Mouse (Mus musculus) heart, embryonic 15.5 days (tissue): ENCODE results near the gene Grk2. TPM values are rescaled to one million over a fixed set of nuclear protein-coding genes. Genes with fewer than 3 reads are reported as not detected.

Source experiments
- ATAC-seq: fragments of 200-750 bp; cut with Nextera tagmentation; replicated peaks from 2 replicates; pipeline ENCODE4 v1.8.0; 2017; ENCODE audit warnings: low read depth, moderate TSS enrichment; ENCODE audit not compliant: insufficient number of reproducible peaks, insufficient read depth, low FRiP score
- H3K27ac ChIP-seq: fragments of 300-500 bp; sonication (generic); 2 replicates; pipeline ENCODE4 v1.5.1; 2015; ENCODE audit warnings: mild to moderate bottlenecking, inconsistent platforms
- H3K27me3 ChIP-seq: fragments of 300-500 bp; sonication (generic); 2 replicates; pipeline ENCODE4 v1.6.1; 2015; ENCODE audit warnings: inconsistent platforms
- H3K36me3 ChIP-seq: fragments of 300-500 bp; sonication (generic); 2 replicates; pipeline ENCODE4 v1.6.1; 2015; ENCODE audit warnings: mild to moderate bottlenecking, inconsistent platforms
- H3K4me1 ChIP-seq: fragments of 300-500 bp; sonication (generic); replicated peaks from 2 replicates; pipeline ENCODE4 v1.6.1; 2015; ENCODE audit warnings: inconsistent platforms
- H3K4me2 ChIP-seq: fragments of 300-500 bp; sonication (generic); 2 replicates; pipeline ENCODE4 v1.6.1; 2015; ENCODE audit warnings: inconsistent platforms, mild to moderate bottlenecking, moderate library complexity
- H3K4me3 ChIP-seq: fragments of 300-500 bp; sonication (generic); 2 replicates; pipeline ENCODE4 v1.5.1; 2015; ENCODE audit warnings: mild to moderate bottlenecking, inconsistent platforms
- H3K9ac ChIP-seq: fragments of 300-500 bp; sonication (generic); 2 replicates; pipeline ENCODE4 v1.6.1; 2015; ENCODE audit warnings: mild to moderate bottlenecking, inconsistent platforms
- H3K9me3 ChIP-seq: fragments of 300-500 bp; sonication (generic); replicated peaks from 2 replicates; pipeline ENCODE4 v1.6.1; 2016; ENCODE audit warnings: inconsistent platforms
- WGBS: fragments of 180-500 bp; shearing (Covaris S2); methylation state at CpG from one replicate; pipeline ENCODE4 v1.1.7; 2015; ENCODE audit warnings: mixed read lengths; 5-methylcytosine and 5-hydroxymethylcytosine counted together
- polyA plus RNA-seq: library from polyadenylated mRNA; unstranded; fragments of >200 nt; fragmentation: Nextera tagmentation; extraction: Ambion mirVana; gene quantifications from 2 replicates; pipeline ENCODE4 v1.2.1, GENCODE M21; 2015

Gene Grk2
- polyA plus RNA-seq, 1 experiment from 2014 or later, result 9.8 TPM

DNA sequence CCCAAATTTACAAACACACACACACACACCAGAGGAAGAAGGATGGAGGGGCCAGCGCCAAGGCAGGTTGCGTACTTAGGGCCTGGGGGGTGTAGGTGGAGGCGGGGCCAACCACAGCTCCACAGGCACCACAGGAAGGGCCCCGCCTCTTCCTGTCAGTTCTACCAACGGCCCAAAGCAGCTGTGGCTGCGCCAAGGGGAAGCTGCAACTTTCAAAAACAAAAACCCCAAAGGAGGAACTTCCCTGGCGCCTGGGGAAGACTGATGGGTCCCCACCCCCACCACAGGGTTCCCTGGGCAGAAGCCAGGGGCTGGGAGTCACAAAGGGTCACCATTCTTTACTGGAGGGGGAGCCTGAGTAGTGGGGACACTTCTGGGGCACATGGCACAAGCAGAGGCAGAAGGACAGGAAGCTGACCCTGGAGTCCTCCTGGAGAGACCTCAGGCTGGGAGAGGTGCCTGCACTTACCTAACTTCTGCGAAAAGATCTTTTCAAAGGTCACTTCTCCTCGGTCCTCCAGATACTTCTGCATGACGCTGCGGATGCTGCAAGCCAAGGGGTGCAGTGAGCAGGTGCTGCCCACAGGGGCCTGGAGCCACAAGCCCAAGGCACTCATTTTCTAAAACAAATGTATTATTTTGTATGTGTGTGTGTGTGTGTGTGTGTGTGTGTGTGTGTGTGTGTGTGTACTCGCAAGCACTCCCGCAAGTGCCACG is 11.5 kb downstream of the Grk2 start:
- 57% methylated on average over 14 of the region's 14 CpGs for WGBS
- no peaks in the 10 kb centered on the region for H3K27me3 ChIP-seq

GRCm38 (mm10) chr19:4291161-4291560 is 14.9 kb downstream of the Grk2 start:
- H3K4me1 ChIP-seq, result peaks cover 7% of the 10 kb centered on the region
- 90% methylated on average over 11 of the region's 11 CpGs for WGBS
- no peak for ATAC-seq
- H3K36me3 ChIP-seq, result peaks cover 67% of the 10 kb centered on the region
- no peak overlapping the region for H3K4me3 ChIP-seq
- no peak overlapping the region for H3K27ac ChIP-seq
- H3K27me3 ChIP-seq, result no peaks in the 10 kb centered on the region
- no peaks in the 10 kb centered on the region for H3K9me3 ChIP-seq
- no peak overlapping the region for H3K4me2 ChIP-seq
- no peak overlapping the region for H3K9ac ChIP-seq

More for the DNA sequence above, 11.5 kb downstream of the Grk2 start:
- ATAC-seq, result peak; percentile 47; the same call in 1 of the 2 replicates
- Histone ChIP-seq H3K9me3 (no peaks in the 10 kb centered on the region), H3K4me3 (no peak overlapping the region), H3K4me1 (peaks cover 14% of the 10 kb centered on the region), H3K36me3 (peaks cover 35% of the 10 kb centered on the region), H3K9ac (no peak overlapping the region), H3K27ac (peak overlapping the region; percentile 70), H3K4me2 (0 out of 2 replicates have a peak overlapping the region, but pooled peaks have one; percentile 8)

- Histone ChIP-seq H3K4me1 (peaks cover 7% of the 10 kb centered on the region), H3K9ac (no peak overlapping the region), H3K36me3 (peaks cover 71% of the 10 kb centered on the region), H3K9me3 (no peaks in the 10 kb centered on the region), H3K4me3 (no peak overlapping the region), H3K27me3 (no peaks in the 10 kb centered on the region), H3K4me2 (no peak overlapping the region), H3K27ac (no peak overlapping the region)
- WGBS, result 76% methylated on average over 15 of the region's 15 CpGs
- ATAC-seq, result no peak
These were observed 15.3 kb downstream of the Grk2 start for GRCm38 (mm10) chr19:4290749-4291148.

DNA sequence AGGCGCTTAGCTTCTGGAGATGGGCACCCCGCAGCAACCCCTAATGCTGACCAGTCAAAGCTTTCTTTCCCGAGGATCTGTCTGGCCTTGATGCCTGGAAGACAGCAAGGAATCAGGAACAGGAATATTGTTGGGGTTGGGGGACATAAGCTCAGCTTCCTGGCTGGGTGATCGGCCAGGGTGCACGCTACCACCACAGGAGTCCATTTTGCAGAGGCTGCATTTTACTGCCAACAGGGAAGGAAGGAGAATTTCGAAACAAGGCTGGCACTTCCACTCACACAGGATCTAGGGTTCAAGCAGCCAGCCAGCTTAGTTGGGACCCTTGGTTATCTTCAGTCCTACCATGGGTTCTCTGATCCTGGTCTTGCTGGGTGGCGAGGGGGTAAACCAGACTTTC is 22.4 kb downstream of the Grk2 start:
- H3K4me2 ChIP-seq, result peak overlapping the region; percentile 85
- H3K9me3 ChIP-seq, result no peaks in the 10 kb centered on the region
- peak overlapping the region; percentile 66 for H3K4me3 ChIP-seq
- no peak overlapping the region for H3K9ac ChIP-seq
- WGBS, result 44% methylated on average over 7 of the region's 7 CpGs
- no peak for ATAC-seq
- peaks cover 35% of the 10 kb centered on the region for H3K36me3 ChIP-seq
- no peak overlapping the region for H3K27ac ChIP-seq
- peaks cover 10% of the 10 kb centered on the region for H3K4me1 ChIP-seq
- 0 out of 2 replicates have a peak, but pooled peaks cover 5% of the 10 kb centered on the region for H3K27me3 ChIP-seq

- peaks cover 31% of the 10 kb centered on the region for H3K36me3 ChIP-seq
- H3K9ac ChIP-seq, result peak within 1 kb of the TSS; percentile 56
- H3K4me2 ChIP-seq, result peak within 1 kb of the TSS; percentile 85
- 0 out of 2 replicates have a peak, but pooled peaks cover 5% of the 10 kb centered on the region for H3K27me3 ChIP-seq
- H3K27ac ChIP-seq, result no peak within 1 kb of the TSS
- ATAC-seq, result peak; percentile 93
- under 1% methylated on average over 50 of the region's 50 CpGs for WGBS
- H3K4me3 ChIP-seq, result peak within 1 kb of the TSS; percentile 66
- no peaks in the 10 kb centered on the region for H3K9me3 ChIP-seq
- H3K4me1 ChIP-seq, result peaks cover 10% of the 10 kb centered on the region
These were observed 23.0 kb downstream of the Grk2 start, which contains the start of gene Ankrd13d for GRCm38 (mm10) chr19:4282898-4283553. Ankrd13d (minus strand) TSS chr19:4283137.

GRCm38 (mm10) chr19:4280425-4280824 is 25.6 kb downstream of the Grk2 start:
- no peak overlapping the region for H3K27ac ChIP-seq
- ATAC-seq, result no peak
- H3K9ac ChIP-seq, result no peak overlapping the region
- peaks cover 10% of the 10 kb centered on the region for H3K4me1 ChIP-seq
- peaks cover 5% of the 10 kb centered on the region; the same call in 1 of the 2 replicates for H3K36me3 ChIP-seq
- 93% methylated on average over 9 of the region's 9 CpGs for WGBS
- no peaks in the 10 kb centered on the region for H3K9me3 ChIP-seq
- 0 out of 2 replicates have a peak, but pooled peaks cover 5% of the 10 kb centered on the region for H3K27me3 ChIP-seq
- no peak overlapping the region for H3K4me2 ChIP-seq
- H3K4me3 ChIP-seq, result no peak overlapping the region

GRCm38 (mm10) chr19:4279487-4279886 is 26.5 kb downstream of the Grk2 start:
- H3K27ac ChIP-seq, result no peak overlapping the region
- H3K9ac ChIP-seq, result no peak overlapping the region
- no peak for ATAC-seq
- peaks cover 10% of the 10 kb centered on the region for H3K4me1 ChIP-seq
- no peak overlapping the region for H3K4me2 ChIP-seq
- no peaks in the 10 kb centered on the region for H3K9me3 ChIP-seq
- H3K36me3 ChIP-seq, result 0 out of 2 replicates have a peak, but pooled peaks cover 3% of the 10 kb centered on the region
- 96% methylated on average over 1 of the region's 1 CpGs for WGBS
- no peak overlapping the region for H3K4me3 ChIP-seq
- 0 out of 2 replicates have a peak, but pooled peaks cover 5% of the 10 kb centered on the region for H3K27me3 ChIP-seq

GRCm38 (mm10) chr19:4270972-4271371 is 35.0 kb downstream of the Grk2 start:
- Histone ChIP-seq H3K4me1 (peaks cover 14% of the 10 kb centered on the region), H3K36me3 (no peaks in the 10 kb centered on the region), H3K9me3 (no peaks in the 10 kb centered on the region), H3K4me3 (no peak overlapping the region), H3K27ac (no peak overlapping the region), H3K4me2 (no peak overlapping the region), H3K27me3 (peaks cover 13% of the 10 kb centered on the region), H3K9ac (no peak overlapping the region)
- no peak for ATAC-seq
- WGBS, result 93% methylated on average over 11 of the region's 11 CpGs

- ATAC-seq, result no peak
- Histone ChIP-seq H3K9ac (no peak overlapping the region), H3K9me3 (no peaks in the 10 kb centered on the region), H3K27me3 (peaks cover 13% of the 10 kb centered on the region), H3K4me2 (no peak overlapping the region), H3K4me3 (no peak overlapping the region), H3K27ac (no peak overlapping the region), H3K4me1 (peaks cover 14% of the 10 kb centered on the region), H3K36me3 (no peaks in the 10 kb centered on the region)
- 68% methylated on average over 6 of the region's 6 CpGs for WGBS
These were observed 35.8 kb downstream of the Grk2 start for GRCm38 (mm10) chr19:4270187-4270586.

- Histone ChIP-seq H3K4me1 (peaks cover 14% of the 10 kb centered on the region), H3K27me3 (peaks cover 13% of the 10 kb centered on the region), H3K4me3 (peak within 1 kb of the TSS; percentile 61), H3K9me3 (no peaks in the 10 kb centered on the region), H3K36me3 (no peaks in the 10 kb centered on the region), H3K9ac (peak within 1 kb of the TSS; percentile 60), H3K4me2 (peak within 1 kb of the TSS; percentile 83), H3K27ac (no peak within 1 kb of the TSS; the same call in 1 of the 2 replicates)
- peak; percentile 77 for ATAC-seq
- WGBS, result 6% methylated on average over 46 of the region's 46 CpGs
These were observed 37.3 kb downstream of the Grk2 start, which contains the start of gene Ssh3 for GRCm38 (mm10) chr19:4268566-4269361. Ssh3 (minus strand) TSS chr19:4269180.

- WGBS, result 70% methylated on average over 4 of the region's 4 CpGs
- peaks cover 14% of the 10 kb centered on the region for H3K4me1 ChIP-seq
- H3K9ac ChIP-seq, result no peak overlapping the region
- no peaks in the 10 kb centered on the region for H3K36me3 ChIP-seq
- no peaks in the 10 kb centered on the region for H3K9me3 ChIP-seq
- H3K27me3 ChIP-seq, result peaks cover 13% of the 10 kb centered on the region
- no peak for ATAC-seq
- no peak overlapping the region for H3K4me2 ChIP-seq
- H3K4me3 ChIP-seq, result no peak overlapping the region
- no peak overlapping the region for H3K27ac ChIP-seq
These were observed 40.1 kb downstream of the Grk2 start for GRCm38 (mm10) chr19:4265956-4266355.
